Mouse (Mus musculus): Measurements from ENCODE around the gene Cds2. TPM values are rescaled to one million over a fixed set of nuclear protein-coding genes. Genes with fewer than 3 reads are reported as not detected.
A peak's percentile ranks its signal among the peaks of the same experiment; 100 is the strongest.

The Cds2 gene
- polyA plus RNA-seq, 1 experiment from 2014 or later, result 20.8 TPM

- 71% methylated on average over 3 of the region's 3 CpGs for WGBS
Measured at GRCm38 (mm10) chr2:132269217-132269616, 6.3 kb downstream of the Cds2 start.

GRCm38 (mm10) chr2:132270331-132270951 is 7.5 kb downstream of the Cds2 start:
- no peak overlapping the region for H3K9ac ChIP-seq
- H3K9me3 ChIP-seq (replicated peaks), result no peaks in the 10 kb centered on the region
- H3K4me3 ChIP-seq, result no peak overlapping the region
- no peaks in the 10 kb centered on the region for H3K27me3 ChIP-seq
- H3K36me3 ChIP-seq, result no peaks in the 10 kb centered on the region
- H3K4me1 ChIP-seq (replicated peaks), result peaks cover 22% of the 10 kb centered on the region
- no peak overlapping the region for H3K4me2 ChIP-seq
- H3K27ac ChIP-seq, result peak overlapping the region; percentile 0; the same call in 1 of the 2 replicates
- WGBS, result 49% methylated on average over 2 of the region's 2 CpGs
- ATAC-seq (replicated peaks; ENCODE audit: insufficient number of reproducible peaks, insufficient read depth, low FRiP score, low read depth), result no peak

More at GRCm38 (mm10) chr2:132269217-132269616, 6.3 kb downstream of the Cds2 start:
- Histone ChIP-seq H3K9ac (no peak overlapping the region), H3K4me3 (no peak overlapping the region), H3K27ac (no peak overlapping the region), H3K9me3 (replicated peaks) (no peaks in the 10 kb centered on the region), H3K4me2 (no peak overlapping the region), H3K36me3 (no peaks in the 10 kb centered on the region), H3K27me3 (no peaks in the 10 kb centered on the region), H3K4me1 (replicated peaks) (peaks cover 33% of the 10 kb centered on the region)
- ATAC-seq (replicated peaks; ENCODE audit: insufficient number of reproducible peaks, insufficient read depth, low FRiP score, low read depth), result no peak

GRCm38 (mm10) chr2:132272694-132273389 is 9.9 kb downstream of the Cds2 start:
- 78% methylated on average over 6 of the region's 6 CpGs for WGBS
- no peak for ATAC-seq (replicated peaks; ENCODE audit: insufficient number of reproducible peaks, insufficient read depth, low FRiP score, low read depth)
- no peak overlapping the region for H3K9ac ChIP-seq
- H3K4me3 ChIP-seq, result no peak overlapping the region
- H3K36me3 ChIP-seq, result no peaks in the 10 kb centered on the region
- H3K27me3 ChIP-seq, result no peaks in the 10 kb centered on the region
- H3K4me1 ChIP-seq (replicated peaks), result peaks cover 15% of the 10 kb centered on the region
- no peak overlapping the region for H3K27ac ChIP-seq
- no peaks in the 10 kb centered on the region for H3K9me3 ChIP-seq (replicated peaks)
- H3K4me2 ChIP-seq, result no peak overlapping the region

- peaks cover 15% of the 10 kb centered on the region for H3K4me1 ChIP-seq (replicated peaks)
- WGBS, result 80% methylated on average over 4 of the region's 4 CpGs
- H3K27me3 ChIP-seq, result no peaks in the 10 kb centered on the region
- H3K9me3 ChIP-seq (replicated peaks), result no peaks in the 10 kb centered on the region
- no peaks in the 10 kb centered on the region; the same call in 1 of the 2 replicates for H3K36me3 ChIP-seq
- H3K27ac ChIP-seq, result no peak overlapping the region
- H3K4me3 ChIP-seq, result no peak overlapping the region
- ATAC-seq (replicated peaks; ENCODE audit: insufficient number of reproducible peaks, insufficient read depth, low FRiP score, low read depth), result no peak
- no peak overlapping the region for H3K4me2 ChIP-seq
- no peak overlapping the region for H3K9ac ChIP-seq
Measured at GRCm38 (mm10) chr2:132275527-132275926, 12.6 kb downstream of the Cds2 start.

GRCm38 (mm10) chr2:132276249-132276648 is 13.3 kb downstream of the Cds2 start:
- no peak for ATAC-seq (replicated peaks; ENCODE audit: insufficient number of reproducible peaks, insufficient read depth, low FRiP score, low read depth)
- no peak overlapping the region for H3K27ac ChIP-seq

GRCm38 (mm10) chr2:132278273-132278853 is 15.4 kb downstream of the Cds2 start:
- no peak overlapping the region for H3K27ac ChIP-seq
- no peaks in the 10 kb centered on the region; the same call in 1 of the 2 replicates for H3K36me3 ChIP-seq
- ATAC-seq (replicated peaks; ENCODE audit: insufficient number of reproducible peaks, insufficient read depth, low FRiP score, low read depth), result no peak
- no peaks in the 10 kb centered on the region for H3K27me3 ChIP-seq
- WGBS, result 67% methylated on average over 8 of the region's 8 CpGs
- H3K9ac ChIP-seq, result no peak overlapping the region
- H3K4me1 ChIP-seq (replicated peaks), result peaks cover 34% of the 10 kb centered on the region
- H3K4me3 ChIP-seq, result no peak overlapping the region
- H3K9me3 ChIP-seq (replicated peaks), result no peaks in the 10 kb centered on the region
- H3K4me2 ChIP-seq, result no peak overlapping the region

More at GRCm38 (mm10) chr2:132276249-132276648, 13.3 kb downstream of the Cds2 start:
- Histone ChIP-seq H3K9me3 (replicated peaks) (no peaks in the 10 kb centered on the region), H3K4me3 (no peak overlapping the region), H3K36me3 (no peaks in the 10 kb centered on the region; the same call in 1 of the 2 replicates), H3K4me1 (replicated peaks) (peaks cover 13% of the 10 kb centered on the region; the same call in 1 of the 2 replicates), H3K27me3 (no peaks in the 10 kb centered on the region), H3K9ac (no peak overlapping the region), H3K4me2 (no peak overlapping the region)
- 66% methylated on average over 4 of the region's 4 CpGs for WGBS

- no peaks in the 10 kb centered on the region for H3K9me3 ChIP-seq (replicated peaks)
- H3K27me3 ChIP-seq, result no peaks in the 10 kb centered on the region
- 68% methylated on average over 3 of the region's 3 CpGs for WGBS
- H3K36me3 ChIP-seq, result no peaks in the 10 kb centered on the region; the same call in 1 of the 2 replicates
- no peak overlapping the region for H3K9ac ChIP-seq
- H3K4me2 ChIP-seq, result no peak overlapping the region
- no peak overlapping the region for H3K4me3 ChIP-seq
- H3K27ac ChIP-seq, result no peak overlapping the region
- peaks cover 45% of the 10 kb centered on the region for H3K4me1 ChIP-seq (replicated peaks)
- no peak for ATAC-seq (replicated peaks; ENCODE audit: insufficient number of reproducible peaks, insufficient read depth, low FRiP score, low read depth)
Measured at GRCm38 (mm10) chr2:132279336-132279882, 16.5 kb downstream of the Cds2 start.

GRCm38 (mm10) chr2:132279978-132280377 is 17.0 kb downstream of the Cds2 start:
- H3K27ac ChIP-seq, result no peak overlapping the region

GRCm38 (mm10) chr2:132280518-132281120 is 17.7 kb downstream of the Cds2 start:
- Histone ChIP-seq H3K9me3 (replicated peaks) (no peaks in the 10 kb centered on the region), H3K4me2 (no peak overlapping the region), H3K27me3 (no peaks in the 10 kb centered on the region), H3K4me1 (replicated peaks) (peaks cover 56% of the 10 kb centered on the region), H3K9ac (no peak overlapping the region), H3K27ac (no peak overlapping the region), H3K36me3 (no peaks in the 10 kb centered on the region; the same call in 1 of the 2 replicates), H3K4me3 (no peak overlapping the region)
- 88% methylated on average over 10 of the region's 10 CpGs for WGBS
- ATAC-seq (replicated peaks; ENCODE audit: insufficient number of reproducible peaks, insufficient read depth, low FRiP score, low read depth), result no peak

More at GRCm38 (mm10) chr2:132279978-132280377, 17.0 kb downstream of the Cds2 start:
- Histone ChIP-seq H3K4me1 (replicated peaks) (peaks cover 50% of the 10 kb centered on the region), H3K9me3 (replicated peaks) (no peaks in the 10 kb centered on the region), H3K36me3 (no peaks in the 10 kb centered on the region; the same call in 1 of the 2 replicates), H3K27me3 (no peaks in the 10 kb centered on the region), H3K9ac (no peak overlapping the region), H3K4me3 (no peak overlapping the region), H3K4me2 (no peak overlapping the region)
- WGBS, result 81% methylated on average over 4 of the region's 4 CpGs
- no peak for ATAC-seq (replicated peaks; ENCODE audit: insufficient number of reproducible peaks, insufficient read depth, low FRiP score, low read depth)

- no peaks in the 10 kb centered on the region; the same call in 1 of the 2 replicates for H3K36me3 ChIP-seq
- H3K4me3 ChIP-seq, result no peak overlapping the region
- WGBS, result 56% methylated on average over 10 of the region's 10 CpGs
- H3K4me1 ChIP-seq (replicated peaks), result peaks cover 61% of the 10 kb centered on the region
- no peak overlapping the region for H3K9ac ChIP-seq
- no peak for ATAC-seq (replicated peaks; ENCODE audit: insufficient number of reproducible peaks, insufficient read depth, low FRiP score, low read depth)
- H3K27me3 ChIP-seq, result no peaks in the 10 kb centered on the region
- peak overlapping the region; percentile 51; the same call in 1 of the 2 replicates for H3K4me2 ChIP-seq
- peak overlapping the region; percentile 85; the same call in 1 of the 2 replicates for H3K27ac ChIP-seq
- no peaks in the 10 kb centered on the region for H3K9me3 ChIP-seq (replicated peaks)
Measured at GRCm38 (mm10) chr2:132281560-132282452, 18.9 kb downstream of the Cds2 start.
